Mouse (Mus musculus): ENCODE data around the gene Hoxb7. TPM values are rescaled to one million over a fixed set of nuclear protein-coding genes. Genes with fewer than 3 reads are reported as not detected.

Hoxb7 gene
- polyA plus RNA-seq, 2 experiments = 2.7 to 4.4 TPM

DNA sequence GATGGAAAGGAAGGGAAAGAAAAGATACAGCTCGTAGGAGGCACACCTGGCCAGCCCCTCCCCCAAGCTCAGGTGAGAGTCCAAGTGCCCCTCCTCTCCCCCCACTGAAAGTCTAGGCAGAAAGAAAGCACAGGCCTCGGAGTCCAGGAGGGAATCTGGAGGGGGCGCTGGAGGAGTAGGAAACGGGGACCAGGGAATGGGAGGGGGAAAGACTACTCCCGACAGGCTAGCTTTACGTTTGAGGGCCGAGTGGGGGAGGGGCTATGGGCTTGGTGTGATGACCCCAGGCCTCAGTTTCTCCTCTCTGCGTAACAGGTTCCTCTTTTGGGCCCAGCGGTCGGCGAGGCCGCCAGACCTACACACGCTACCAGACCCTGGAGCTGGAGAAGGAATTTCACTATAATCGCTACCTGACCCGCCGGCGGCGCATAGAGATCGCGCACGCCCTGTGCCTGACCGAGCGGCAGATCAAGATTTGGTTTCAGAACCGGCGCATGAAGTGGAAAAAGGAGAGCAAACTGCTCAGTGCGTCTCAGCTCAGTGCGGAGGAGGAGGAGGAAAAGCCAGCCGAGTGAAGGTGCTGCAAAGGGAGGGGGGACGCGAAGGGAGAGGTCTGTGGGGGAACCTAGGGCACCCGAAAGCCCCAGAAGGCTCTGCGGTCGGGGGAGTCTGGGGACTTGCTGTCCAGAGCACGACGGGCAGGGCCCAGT, 14.1 kb downstream of the Hoxb7 start:
- no peaks in the 10 kb centered on the region for H3K36me3 ChIP-seq (ENCODE audit: control insufficient read depth, insufficient read depth, low read length)
- no peak for DNase-seq (ENCODE audit: low spot score)
- no peaks in the 10 kb centered on the region for H3K9me3 ChIP-seq (ENCODE audit: control insufficient read depth, low read length)
- no peak for ATAC-seq (ENCODE audit: low FRiP score, low read depth)
- no peak overlapping the region for H3K9ac ChIP-seq (ENCODE audit: low read depth, low read length, severe bottlenecking)
- no peak overlapping the region for H3K4me3 ChIP-seq (replicated peaks; ENCODE audit: low read length)
- peaks cover 100% of the 10 kb centered on the region for H3K27me3 ChIP-seq (ENCODE audit: control insufficient read depth, insufficient read depth, low read length)
- 7% methylated on average over 35 of the region's 35 CpGs for WGBS
- no peak for TF ChIP-seq POLR2A (IDR thresholded peaks at IDR 0.05; ENCODE audit: borderline replicate concordance, extremely low read depth, insufficient read depth, insufficient read length)
- H3K4me2 ChIP-seq (replicated peaks; ENCODE audit: low read depth, low read length, severe bottlenecking) = no peak overlapping the region
- 0 out of 2 replicates have a peak, but pooled peaks cover 3% of the 10 kb centered on the region for H3K4me1 ChIP-seq (ENCODE audit: control insufficient read depth, insufficient read depth, low read length)
- H3K27ac ChIP-seq (replicated peaks; ENCODE audit: low read depth, low read length) = no peak overlapping the region

- Histone ChIP-seq H3K36me3 (ENCODE audit: control insufficient read depth, insufficient read depth, low read length) (no peaks in the 10 kb centered on the region), H3K9me3 (ENCODE audit: control insufficient read depth, low read length) (no peaks in the 10 kb centered on the region), H3K4me1 (ENCODE audit: control insufficient read depth, insufficient read depth, low read length) (0 out of 2 replicates have a peak, but pooled peaks cover 3% of the 10 kb centered on the region), H3K4me3 (replicated peaks; ENCODE audit: low read length) (no peak overlapping the region), H3K9ac (ENCODE audit: low read depth, low read length, severe bottlenecking) (no peak overlapping the region), H3K4me2 (replicated peaks; ENCODE audit: low read depth, low read length, severe bottlenecking) (no peak overlapping the region), H3K27ac (replicated peaks; ENCODE audit: low read depth, low read length) (no peak overlapping the region), H3K27me3 (ENCODE audit: control insufficient read depth, insufficient read depth, low read length) (peaks cover 100% of the 10 kb centered on the region)
- ATAC-seq (ENCODE audit: low FRiP score, low read depth) (no peak), DNase-seq (ENCODE audit: low spot score) (no peak)
- WGBS = 17% methylated on average over 10 of the region's 10 CpGs
- TF ChIP-seq POLR2A (IDR thresholded peaks at IDR 0.05; ENCODE audit: borderline replicate concordance, extremely low read depth, insufficient read depth, insufficient read length) = no peak
Observed at GRCm38 (mm10) chr11:96301064-96301431, 14.6 kb downstream of the Hoxb7 start.

- 2% methylated on average over 15 of the region's 15 CpGs for WGBS
- no peaks in the 10 kb centered on the region for H3K36me3 ChIP-seq (ENCODE audit: control insufficient read depth, insufficient read depth, low read length)
- no peak overlapping the region for H3K9ac ChIP-seq (ENCODE audit: low read depth, low read length, severe bottlenecking)
Observed at GRCm38 (mm10) chr11:96301837-96302236, 15.4 kb downstream of the Hoxb7 start.

DNA sequence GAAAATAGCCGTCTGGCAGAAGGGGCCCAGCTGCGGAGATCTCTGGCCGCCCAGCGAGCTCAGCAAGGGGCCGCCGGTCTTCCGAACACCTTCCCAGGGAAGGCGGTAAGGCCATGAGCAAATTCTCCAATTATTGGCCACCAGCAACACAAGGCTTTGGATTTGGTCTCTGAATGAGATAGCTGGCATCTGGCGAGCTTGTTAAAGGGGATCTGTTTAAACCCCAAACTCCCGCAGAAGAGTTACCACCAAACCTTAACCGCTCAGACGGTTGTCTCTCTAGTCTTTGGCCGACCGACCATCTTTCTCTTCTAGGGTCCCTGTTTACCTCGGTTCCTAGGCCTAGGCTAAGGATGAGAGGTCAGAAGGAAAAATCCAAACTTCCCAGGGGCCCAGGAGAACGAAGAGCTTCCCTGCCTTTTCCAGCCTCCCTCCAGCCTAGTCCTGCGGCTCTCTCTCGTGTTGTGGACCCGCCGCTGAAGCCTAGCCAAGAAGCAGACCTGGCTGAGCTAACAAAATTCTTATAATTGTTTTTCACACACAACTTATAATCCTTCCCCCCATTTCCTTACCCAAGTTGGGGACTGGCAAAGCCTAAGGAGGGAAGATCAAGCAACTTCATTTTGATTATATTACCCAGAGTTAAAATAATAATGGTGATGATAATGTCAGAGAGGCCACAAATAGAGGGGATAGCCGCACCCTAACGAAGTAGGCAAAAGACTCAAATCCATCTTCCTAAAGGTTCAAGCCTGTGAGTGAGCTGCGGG, 16.1 kb downstream of the Hoxb7 start:
- H3K9me3 ChIP-seq (ENCODE audit: control insufficient read depth, low read length) = no peaks in the 10 kb centered on the region
- TF ChIP-seq POLR2A (IDR thresholded peaks at IDR 0.05; ENCODE audit: borderline replicate concordance, extremely low read depth, insufficient read depth, insufficient read length) = no peak
- no peak overlapping the region for H3K9ac ChIP-seq (ENCODE audit: low read depth, low read length, severe bottlenecking)
- 11% methylated on average over 23 of the region's 23 CpGs for WGBS
- 0 out of 2 replicates have a peak, but pooled peaks cover 3% of the 10 kb centered on the region for H3K4me1 ChIP-seq (ENCODE audit: control insufficient read depth, insufficient read depth, low read length)
- ATAC-seq (ENCODE audit: low FRiP score, low read depth) = no peak
- no peak overlapping the region for H3K27ac ChIP-seq (replicated peaks; ENCODE audit: low read depth, low read length)
- H3K4me2 ChIP-seq (replicated peaks; ENCODE audit: low read depth, low read length, severe bottlenecking) = no peak overlapping the region
- DNase-seq (ENCODE audit: low spot score) = no peak
- no peaks in the 10 kb centered on the region for H3K36me3 ChIP-seq (ENCODE audit: control insufficient read depth, insufficient read depth, low read length)
- H3K4me3 ChIP-seq (replicated peaks; ENCODE audit: low read length) = no peak overlapping the region
- peaks cover 100% of the 10 kb centered on the region for H3K27me3 ChIP-seq (ENCODE audit: control insufficient read depth, insufficient read depth, low read length)

More at GRCm38 (mm10) chr11:96301837-96302236, 15.4 kb downstream of the Hoxb7 start:
- Histone ChIP-seq H3K27me3 (ENCODE audit: control insufficient read depth, insufficient read depth, low read length) (peaks cover 100% of the 10 kb centered on the region), H3K4me3 (replicated peaks; ENCODE audit: low read length) (no peak overlapping the region), H3K9me3 (ENCODE audit: control insufficient read depth, low read length) (no peaks in the 10 kb centered on the region), H3K4me2 (replicated peaks; ENCODE audit: low read depth, low read length, severe bottlenecking) (no peak overlapping the region), H3K27ac (replicated peaks; ENCODE audit: low read depth, low read length) (no peak overlapping the region), H3K4me1 (ENCODE audit: control insufficient read depth, insufficient read depth, low read length) (0 out of 2 replicates have a peak, but pooled peaks cover 3% of the 10 kb centered on the region)
- DNase-seq (ENCODE audit: low spot score) (no peak), ATAC-seq (ENCODE audit: low FRiP score, low read depth) (no peak)
- no peak for TF ChIP-seq POLR2A (IDR thresholded peaks at IDR 0.05; ENCODE audit: borderline replicate concordance, extremely low read depth, insufficient read depth, insufficient read length)
